Mouse (Mus musculus) cerebellum, postnatal 14 days (tissue): ENCODE results near the gene Hist1h2bf.

Experiments
- DNase-seq, 2 experiments: peaks; one replicate each; pipeline ENCODE4 v3.0.0; 2021; ENCODE audit warnings: mixed read lengths in 2 of 2

The Hist1h2bf gene

DNA sequence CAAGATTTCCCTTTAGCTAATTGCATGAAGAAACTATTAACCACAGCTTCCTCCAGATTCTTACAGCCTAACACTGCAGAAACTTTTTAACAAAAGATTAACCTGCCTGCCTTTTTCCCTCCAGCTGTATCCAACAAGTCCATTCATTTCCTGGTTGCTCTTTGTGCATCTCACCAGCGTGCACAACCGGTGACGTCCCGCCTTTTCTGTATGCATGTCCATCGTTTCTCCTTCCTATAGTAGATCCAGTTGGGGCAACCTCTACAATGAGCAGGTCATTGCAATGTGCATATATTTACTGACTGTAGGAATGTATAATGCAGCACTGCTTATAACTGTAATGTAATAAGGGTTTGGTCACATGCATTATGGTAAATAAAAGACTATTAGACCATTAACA lies 50.0 kb downstream of the Hist1h2bf start:
- no peak for DNase-seq
